Mouse (Mus musculus): ENCODE results near the gene Mid1.
A peak's percentile ranks its signal among the peaks of the same experiment; 100 is the strongest.

Gene Mid1

DNA sequence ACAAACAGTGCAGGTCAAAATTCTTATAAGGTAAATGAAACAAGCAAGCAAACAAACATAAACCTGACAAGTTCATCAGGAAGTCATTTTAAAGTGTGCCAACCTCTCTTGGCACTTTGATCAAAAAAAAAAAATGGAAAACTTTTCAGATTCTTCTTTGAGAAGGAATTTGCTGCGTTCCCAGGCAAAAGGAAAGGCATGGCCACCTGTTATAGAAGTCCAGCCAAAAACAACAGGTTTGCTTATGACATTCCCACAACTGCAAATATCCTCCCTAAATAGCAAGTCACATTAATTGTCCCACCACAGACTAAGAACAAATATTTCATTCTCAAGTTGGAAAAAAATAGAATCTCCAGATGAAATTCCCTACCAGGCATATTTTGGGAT is 197.2 kb downstream of the Mid1 start:
- DNase-seq (ENCODE audit: low read depth, low spot score), result no peak

DNA sequence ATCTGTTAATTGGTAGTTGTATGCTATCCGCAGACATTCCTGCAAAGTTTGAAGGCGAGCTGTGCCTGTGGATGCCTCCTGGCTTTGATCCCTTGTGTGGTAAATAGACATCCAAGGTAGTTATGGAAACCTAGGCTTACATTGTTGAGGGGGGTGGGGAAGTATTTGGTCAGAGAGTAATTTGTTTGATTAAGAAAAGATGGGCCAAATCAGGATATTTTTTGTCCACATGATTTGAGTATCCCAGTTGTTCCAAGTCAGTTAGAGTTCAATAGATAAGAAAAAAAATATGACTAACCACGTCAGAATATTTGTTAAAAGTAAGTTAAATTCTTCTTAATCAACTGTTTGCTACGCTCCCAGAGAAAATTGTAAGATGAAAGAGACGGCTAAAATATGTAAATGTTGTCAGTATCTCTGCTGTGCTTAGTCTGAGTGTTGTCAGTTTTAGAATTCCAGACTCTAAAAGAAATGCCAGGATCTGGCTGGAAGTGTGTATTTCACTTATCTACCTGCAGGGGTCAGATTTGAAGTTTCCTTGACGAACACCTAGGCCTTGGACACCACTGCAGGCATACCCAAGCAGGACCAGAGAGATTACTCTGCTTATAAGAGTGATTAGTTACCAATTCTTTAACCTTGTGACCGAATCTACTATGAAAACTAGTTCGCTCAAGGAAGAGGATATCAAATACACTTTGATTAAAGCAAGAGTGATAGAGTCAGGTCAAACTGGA is 198.7 kb downstream of the Mid1 start:
- DNase-seq (ENCODE audit: low read depth, low spot score), result peak; percentile 24

DNA sequence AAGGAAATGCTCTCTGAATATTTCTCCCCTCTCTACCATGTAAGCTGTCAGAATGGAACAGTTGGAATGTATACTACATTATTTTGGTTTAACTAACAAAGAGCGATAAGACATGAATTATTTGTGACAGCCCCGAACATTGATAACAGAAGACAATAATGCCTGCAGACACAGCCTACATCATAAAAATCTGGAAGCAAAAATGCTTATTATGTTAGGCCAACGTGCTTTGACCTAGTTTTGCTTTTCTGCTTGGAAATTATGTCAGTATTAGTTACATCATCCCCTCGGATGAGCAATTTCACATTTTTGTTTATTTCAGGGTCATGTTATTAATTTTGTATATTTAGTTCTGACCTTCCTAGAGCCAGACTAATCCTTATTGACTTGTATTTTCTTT is 205.5 kb downstream of the Mid1 start:
- DNase-seq (ENCODE audit: low read depth, low spot score), result no peak

DNA sequence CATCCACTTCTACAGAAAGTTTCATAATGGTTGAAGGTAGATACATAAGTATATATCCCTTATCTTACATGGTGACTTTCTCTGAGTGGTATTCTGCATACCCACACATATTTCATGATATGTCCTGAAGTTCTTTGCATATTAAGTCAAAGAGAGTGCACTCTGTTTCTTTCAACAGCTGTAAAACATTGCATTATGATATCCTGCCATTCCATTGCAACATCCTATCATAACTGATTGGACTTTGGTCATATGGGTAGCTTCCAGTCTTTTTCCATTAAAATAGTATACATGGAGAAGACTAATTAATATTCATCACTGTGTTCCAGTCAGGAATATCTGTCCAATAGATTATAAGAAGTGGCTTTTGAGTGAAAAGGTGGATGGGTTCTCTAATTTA is 207.1 kb downstream of the Mid1 start:
- no peak for DNase-seq (ENCODE audit: low read depth, low spot score)

DNA sequence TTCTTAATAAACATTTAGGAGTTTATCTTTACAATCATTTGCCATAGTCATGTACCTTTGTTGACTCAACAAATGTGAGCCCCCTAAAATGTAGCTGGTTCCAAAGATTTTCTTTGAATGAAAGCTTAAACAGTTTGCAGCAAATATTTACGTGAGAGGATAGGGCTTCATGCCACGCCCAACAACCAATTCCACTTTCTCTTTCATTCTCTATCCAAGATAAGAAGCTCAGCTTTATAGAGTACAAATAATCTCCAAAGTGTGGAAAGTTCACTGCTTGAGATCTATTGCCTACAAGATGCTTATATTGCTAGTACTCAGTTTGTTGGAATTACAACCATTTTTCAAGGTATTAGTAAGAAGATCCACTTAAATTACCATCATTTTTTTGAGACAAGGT is 207.6 kb downstream of the Mid1 start:
- peak; percentile 15 for DNase-seq (ENCODE audit: low read depth, low spot score)

DNA sequence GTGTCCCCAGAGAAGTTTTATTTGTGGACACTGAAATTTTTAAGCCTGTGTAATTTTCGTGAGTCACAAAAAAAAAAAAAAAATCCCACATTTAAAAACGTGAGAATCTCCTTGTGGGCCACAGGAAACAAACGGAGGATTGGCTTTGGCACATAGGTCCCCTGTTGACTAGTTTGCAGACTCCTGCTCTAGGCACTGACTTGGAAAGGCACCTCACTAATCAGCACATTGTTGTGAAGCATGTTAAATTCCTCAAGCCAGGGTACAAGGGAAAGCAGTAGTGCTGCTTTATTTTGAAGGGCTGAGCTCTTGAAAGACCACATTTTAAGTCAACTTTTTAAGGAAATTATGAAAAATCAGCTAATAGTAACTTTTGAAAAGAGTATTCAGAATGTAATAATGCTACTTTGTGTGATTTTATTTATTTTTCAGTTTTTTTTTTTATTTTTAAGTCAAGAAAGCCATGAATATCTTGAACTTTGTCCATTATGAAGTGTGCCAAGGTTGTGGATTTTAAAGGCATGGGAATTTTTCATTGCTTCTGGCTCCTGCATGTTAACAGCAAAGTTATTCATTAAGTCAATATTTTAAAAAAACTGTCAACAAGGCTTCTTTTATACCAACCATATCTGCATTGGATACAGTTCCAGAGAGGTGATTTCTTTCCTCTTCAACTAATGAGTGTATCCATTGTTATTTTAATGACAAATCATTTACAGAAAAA is 214.4 kb downstream of the Mid1 start:
- no peak for DNase-seq (ENCODE audit: low read depth, low spot score)

DNA sequence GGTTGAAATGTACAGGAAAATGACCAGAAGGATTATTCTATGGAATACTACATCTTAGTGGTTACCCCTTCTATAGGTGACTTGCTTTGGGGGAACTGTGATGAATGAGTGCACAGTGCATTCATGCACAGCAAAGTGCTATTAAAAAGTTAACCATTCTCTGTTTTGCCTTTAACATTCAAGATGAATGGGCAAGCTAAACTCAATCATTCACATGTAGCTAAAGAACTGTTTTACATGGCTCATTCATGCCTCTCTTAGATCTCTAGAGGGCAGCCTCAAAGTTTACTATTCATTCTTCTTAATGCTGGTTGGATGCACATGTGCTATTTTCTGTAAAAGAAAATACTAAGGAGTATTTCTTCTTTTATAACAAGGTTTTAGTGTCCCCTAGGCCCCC is 217.9 kb downstream of the Mid1 start:
- no peak for DNase-seq (ENCODE audit: low read depth, low spot score)

DNA sequence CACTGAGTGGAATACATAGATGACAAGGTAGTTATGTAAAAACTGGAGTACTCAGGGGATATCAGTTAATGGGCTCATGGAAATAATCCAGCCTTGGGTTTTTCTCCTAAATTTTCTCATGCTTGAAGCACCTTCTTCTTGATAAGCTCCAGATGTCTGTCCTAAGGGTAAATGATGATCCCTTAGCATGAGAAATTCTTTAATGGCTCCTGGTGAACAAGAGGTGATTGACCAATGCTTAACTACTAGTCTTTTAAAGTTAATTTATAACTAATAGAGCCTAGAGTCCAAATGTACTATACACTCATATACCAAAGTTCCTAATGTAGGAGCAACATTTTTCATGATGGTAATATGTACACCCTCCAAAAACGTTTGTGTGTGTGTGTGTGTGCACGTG is 218.7 kb downstream of the Mid1 start:
- DNase-seq (ENCODE audit: low read depth, low spot score), result no peak

DNA sequence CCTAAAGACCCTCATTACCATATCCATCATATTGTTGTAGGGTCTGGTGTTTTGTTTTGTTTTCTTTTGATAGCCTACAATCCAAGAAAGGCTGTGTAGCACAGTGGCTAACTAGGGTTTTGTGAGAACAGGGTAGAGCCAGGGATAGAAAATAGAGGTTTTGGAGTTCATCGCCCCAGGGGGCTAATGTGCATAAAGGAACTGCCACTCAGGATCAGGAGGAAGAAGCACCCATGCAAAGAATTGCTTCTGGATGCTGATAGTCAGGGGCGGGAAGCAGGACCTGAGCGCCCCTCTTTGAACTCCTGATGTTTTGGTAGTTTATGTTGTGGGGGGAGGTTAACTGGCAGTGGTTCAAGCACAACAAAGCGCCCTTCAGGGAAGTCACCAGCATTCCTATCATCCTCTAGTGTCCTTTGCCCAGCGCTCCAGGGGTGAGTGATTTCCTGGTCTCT is 221.1 kb downstream of the Mid1 start:
- DNase-seq (ENCODE audit: low read depth, low spot score), result no peak

DNA sequence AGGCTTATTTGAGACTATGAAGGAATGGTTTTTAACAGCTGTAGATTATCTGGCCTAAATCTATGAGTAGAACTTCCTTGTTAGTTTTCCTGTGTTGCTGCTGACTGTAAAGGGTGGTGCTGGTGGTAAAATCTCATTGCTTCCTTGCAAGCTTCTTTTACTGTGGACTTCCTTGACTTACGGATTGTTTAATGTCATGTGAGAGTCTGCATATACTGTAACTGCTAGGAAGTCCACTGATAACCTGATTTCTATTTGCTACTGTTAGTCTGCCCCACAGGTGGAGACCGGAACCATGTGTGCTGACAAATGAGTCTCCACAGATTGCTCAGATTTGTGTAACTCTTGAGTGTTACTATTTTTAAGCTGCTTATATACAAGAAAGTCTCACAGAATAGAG is 224.9 kb downstream of the Mid1 start:
- DNase-seq (ENCODE audit: low read depth, low spot score), result no peak

DNA sequence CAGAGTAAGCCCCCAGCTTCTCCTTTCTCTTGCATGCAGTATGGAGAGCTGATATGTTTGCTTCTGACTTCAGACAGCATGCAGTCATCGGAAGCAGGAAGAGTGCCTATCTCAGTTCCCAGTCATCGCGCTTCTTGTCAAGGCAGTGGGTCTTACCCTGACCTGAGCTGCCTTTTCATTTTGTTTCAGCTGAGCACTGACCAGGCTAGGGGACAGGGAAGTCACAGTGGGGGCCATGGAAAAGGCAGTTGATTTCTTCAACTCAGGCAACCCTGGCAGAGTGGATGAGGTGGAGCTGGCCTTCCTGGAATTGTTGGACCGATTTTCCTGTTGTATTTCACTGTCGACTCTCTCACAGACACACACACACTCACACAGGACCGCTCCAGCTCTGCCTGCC is 230.7 kb downstream of the Mid1 start:
- no peak for DNase-seq (ENCODE audit: low read depth, low spot score)

DNA sequence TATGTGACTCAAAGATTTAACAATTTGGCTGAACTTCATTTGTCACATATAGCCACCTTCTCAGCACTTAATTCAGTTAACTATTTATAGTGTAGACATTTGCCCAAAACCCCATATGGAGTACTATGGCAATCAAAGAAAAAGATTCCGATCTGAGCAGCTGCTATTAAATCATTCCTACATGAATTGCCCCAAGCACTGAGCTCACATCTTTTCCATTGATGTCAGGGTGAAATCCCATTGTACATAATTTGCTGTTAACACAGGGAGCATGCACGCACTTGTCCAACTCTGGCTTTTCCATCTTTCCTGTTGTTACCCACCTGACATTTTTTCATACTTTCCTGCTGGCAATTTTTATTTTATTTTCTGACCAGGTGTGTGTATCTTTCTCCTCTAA is 237.5 kb downstream of the Mid1 start:
- no peak for DNase-seq (ENCODE audit: low read depth, low spot score)

DNA sequence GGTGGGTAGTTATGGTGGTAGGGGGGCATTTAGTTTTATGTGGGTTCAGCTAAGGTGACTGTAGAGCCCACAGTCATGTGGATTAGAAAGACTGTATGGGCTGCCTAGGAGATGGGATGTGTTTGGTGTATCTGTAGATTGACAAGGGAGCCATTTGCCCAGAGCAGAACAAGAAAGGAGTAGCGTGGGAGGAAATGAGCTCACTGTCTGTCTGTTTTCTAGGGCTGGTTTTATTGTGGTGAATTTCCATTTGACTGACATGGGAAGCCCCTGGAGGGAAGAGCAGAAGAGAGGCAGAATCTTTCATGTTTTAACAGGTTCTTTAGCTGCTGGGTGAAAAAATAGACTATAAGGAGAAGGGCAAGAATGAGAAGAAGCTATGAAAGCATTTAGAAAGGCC is 238.4 kb downstream of the Mid1 start:
- peak; percentile 16 for DNase-seq (ENCODE audit: low read depth, low spot score)

DNA sequence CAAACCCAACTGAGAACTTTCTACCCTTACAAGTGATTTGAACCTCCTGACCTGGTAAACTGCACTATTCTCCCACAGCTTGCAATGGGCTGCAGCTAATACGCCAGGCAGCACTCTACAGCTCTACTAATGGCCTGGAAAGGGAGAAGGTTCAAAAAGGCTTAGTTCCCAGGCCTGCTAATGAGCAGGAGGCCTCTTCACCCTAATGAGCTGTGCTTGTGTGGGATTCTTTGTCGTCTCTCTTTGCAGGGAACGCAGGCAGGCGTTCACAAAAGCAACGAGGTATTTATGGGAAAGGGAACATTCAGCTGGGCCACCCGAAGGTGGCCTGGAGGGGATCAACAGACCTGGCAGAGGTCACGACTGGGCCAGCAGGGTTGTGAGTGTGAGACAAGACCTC is 240.6 kb downstream of the Mid1 start:
- DNase-seq (ENCODE audit: low read depth, low spot score), result no peak

DNA sequence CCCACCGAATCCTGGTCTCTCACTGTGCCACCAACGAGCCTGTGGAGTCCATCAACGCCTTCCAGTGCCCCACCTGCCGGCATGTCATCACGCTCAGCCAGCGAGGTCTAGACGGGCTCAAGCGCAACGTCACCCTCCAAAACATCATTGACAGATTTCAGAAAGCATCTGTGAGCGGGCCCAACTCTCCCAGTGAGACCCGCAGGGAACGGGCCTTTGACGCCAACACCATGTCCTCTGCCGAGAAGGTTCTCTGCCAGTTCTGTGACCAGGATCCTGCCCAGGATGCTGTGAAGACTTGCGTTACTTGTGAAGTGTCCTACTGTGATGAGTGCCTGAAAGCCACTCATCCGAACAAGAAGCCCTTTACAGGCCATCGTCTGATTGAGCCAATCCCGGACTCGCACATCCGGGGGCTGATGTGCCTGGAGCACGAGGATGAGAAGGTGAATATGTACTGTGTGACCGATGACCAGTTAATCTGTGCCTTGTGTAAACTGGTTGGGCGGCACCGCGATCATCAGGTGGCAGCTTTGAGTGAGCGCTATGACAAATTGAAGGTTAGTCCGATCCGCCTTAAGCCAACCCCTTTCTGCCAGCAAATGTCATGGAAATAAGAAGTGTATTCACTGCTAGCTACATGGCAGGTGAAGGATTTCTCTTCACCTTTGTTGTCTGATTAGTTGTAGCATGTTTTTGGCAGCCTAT is 242.3 kb downstream of the Mid1 start:
- DNase-seq (ENCODE audit: low read depth, low spot score), result no peak

DNA sequence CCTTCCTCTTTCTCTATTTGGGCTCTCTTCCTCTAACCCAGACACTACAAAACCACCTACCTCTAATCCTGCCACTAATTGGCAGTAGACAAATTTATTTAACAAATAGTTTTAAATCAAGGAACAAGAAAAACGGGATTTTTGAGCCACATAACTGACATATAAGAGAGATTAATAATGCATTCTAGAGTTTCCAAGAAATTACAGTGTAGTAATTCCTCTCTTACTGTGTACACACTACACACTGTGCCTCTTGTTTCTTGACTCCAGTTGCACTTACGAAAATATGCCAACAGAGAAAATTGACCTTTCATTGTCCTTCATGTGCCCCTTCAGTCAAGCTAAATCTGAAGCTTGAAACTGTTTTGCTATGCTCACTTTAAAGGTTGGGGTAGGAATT is 245.9 kb downstream of the Mid1 start:
- no peak for DNase-seq (ENCODE audit: low read depth, low spot score)

DNA sequence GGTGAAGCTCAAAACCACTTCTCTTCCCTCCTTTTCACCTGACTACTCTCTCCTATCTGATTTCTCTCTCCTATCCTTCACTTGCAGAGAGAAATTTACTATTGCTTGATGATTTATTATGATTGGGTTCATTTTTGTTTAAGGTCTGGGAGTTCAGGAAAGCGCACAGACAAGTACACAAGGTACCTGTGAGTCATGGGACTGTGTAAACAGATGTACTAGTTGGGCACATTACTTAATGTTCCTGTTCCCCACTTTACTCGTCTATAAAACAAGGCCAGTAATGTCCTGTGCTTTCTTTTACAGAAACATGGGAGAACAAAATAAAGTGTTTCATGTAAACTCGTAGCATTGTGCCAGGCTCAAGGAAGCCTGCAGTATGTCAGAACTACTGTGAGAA is 248.2 kb downstream of the Mid1 start:
- no peak for DNase-seq (ENCODE audit: low read depth, low spot score)

DNA sequence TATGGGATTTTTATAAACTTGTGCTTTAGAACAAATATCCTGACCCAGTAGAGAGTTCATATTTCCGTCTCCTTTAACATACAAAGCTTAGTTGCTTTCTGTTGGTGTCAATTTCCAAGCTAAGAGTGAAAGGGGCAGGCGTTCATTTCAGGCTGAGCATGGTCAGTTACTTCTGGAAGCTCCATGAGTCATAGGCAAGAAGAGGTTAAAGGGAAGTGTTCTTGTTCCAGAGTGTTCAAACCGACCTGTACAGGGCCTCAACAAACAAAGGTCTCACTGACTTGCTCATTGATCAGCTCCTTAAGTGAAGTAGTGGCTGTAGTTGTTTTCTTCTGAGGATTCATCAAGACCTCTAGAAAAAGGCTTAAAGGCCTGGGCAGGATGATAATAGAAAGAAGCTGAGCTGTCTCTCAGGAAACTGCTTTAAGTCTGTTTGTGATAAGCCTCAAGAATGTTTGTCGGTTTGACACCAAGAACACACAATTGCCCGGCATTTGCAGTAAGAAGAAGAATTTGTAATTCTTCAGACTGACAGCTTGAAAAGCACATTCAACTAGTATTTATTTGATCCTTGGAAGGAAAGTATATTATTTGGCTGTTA is 252.2 kb downstream of the Mid1 start:
- DNase-seq (ENCODE audit: low read depth, low spot score), result no peak

DNA sequence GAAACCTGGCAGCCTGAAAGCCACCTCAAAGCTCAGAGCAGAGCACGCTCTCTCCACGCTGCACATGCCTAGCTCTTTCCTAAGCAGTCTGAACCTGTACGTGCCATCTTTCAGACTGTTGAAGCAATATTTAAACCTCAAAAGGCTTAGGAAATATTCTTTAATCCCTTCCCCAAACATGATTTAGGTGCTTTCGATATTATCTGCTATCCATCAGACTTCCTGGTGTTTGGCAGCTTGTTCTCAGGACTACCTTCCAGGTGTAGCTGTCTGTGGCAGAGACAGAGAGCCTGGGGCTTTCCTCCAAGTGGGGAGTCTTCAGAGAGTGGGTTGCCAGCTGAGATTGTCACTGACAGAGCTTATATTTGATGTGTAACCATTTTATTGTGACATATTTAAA is 255.5 kb downstream of the Mid1 start:
- DNase-seq (ENCODE audit: low read depth, low spot score), result no peak

DNA sequence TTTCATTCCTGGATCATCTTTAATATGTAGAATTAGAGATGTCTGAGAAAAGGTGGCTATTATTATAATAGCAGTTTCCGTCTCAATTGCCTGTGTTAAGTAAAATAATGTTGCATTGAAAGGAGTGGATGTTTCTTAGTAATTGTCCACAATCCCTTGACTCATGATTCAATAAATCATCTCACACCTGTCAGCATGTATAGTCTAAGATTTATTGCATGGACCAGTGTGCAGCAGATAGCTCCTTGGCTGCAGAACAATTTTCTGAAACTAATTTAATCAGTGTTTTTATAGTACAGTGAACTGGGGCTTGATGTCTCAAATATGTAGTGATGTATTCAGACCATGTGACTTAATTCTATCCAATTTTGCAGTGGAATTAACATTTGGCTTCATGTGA is 265.6 kb downstream of the Mid1 start:
- DNase-seq (ENCODE audit: low read depth, low spot score), result no peak

DNA sequence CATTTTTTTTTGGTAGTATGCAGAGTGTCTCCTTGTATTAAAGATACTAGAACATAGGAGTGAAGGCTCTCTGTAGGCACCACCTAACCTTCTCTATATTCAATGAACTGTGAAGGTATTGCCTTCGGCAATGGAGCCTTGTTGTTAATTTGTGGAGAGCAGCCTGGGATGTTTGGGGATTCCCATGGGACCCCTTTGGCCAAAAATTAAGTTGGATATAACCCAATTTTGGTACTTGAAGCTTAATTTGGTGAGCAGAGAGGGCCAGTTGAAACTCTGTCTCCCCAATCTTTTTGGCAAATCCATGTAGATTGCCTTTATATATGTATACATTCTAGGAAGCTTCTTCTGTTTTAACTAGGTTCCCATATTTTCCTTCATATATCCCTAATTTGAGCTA is 284.3 kb downstream of the Mid1 start:
- no peak for DNase-seq (ENCODE audit: low read depth, low spot score)

DNA sequence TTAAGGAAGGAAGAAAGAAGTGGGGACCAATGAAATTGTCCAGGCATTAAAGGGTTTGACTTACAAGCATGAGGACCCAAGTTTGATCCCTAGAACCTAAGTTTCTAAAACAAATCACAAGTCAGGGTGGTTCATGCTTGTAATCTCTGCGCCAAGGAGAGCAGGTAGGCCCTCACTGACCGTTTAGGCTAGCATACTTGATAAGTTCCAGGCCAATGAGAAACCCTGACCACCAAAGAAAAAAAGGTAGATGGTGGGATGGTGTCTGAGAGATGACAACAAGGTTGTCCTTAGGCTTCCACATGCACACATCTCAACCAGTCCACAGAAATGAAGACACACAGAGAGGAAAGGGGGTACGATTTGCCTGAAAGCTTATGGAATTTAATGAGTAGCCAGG is 284.8 kb downstream of the Mid1 start:
- DNase-seq (ENCODE audit: low read depth, low spot score), result peak; percentile 6
